Mouse (Mus musculus): ENCODE measurements around the gene Cyp27b1. TPM values are rescaled to one million over a fixed set of nuclear protein-coding genes. Genes with fewer than 3 reads are reported as not detected.
A peak's percentile ranks its signal among the peaks of the same experiment; 100 is the strongest.
"Not testable (repeated sequence)": the region's sequence is repeated elsewhere in the genome, so short reads cannot be mapped to it uniquely, and the experiment has no call there.

The Cyp27b1 gene
- polyA plus RNA-seq, 1 experiment from 2014 or later = 0.18 TPM

GRCm38 (mm10) chr10:127059174-127059967 is 11.3 kb downstream of the Cyp27b1 start:
- peaks cover 23% of the 10 kb centered on the region for H3K36me3 ChIP-seq (ENCODE audit: control insufficient read depth, insufficient read depth, low read length)
- peak overlapping the region; percentile 97 for H3K9ac ChIP-seq (ENCODE audit: low read depth, low read length)
- H3K27ac ChIP-seq (ENCODE audit: low read depth, low read length) = peak overlapping the region; percentile 94
- H3K4me2 ChIP-seq (ENCODE audit: low read length) = peak overlapping the region; percentile 86
- no peak for ATAC-seq
- peak overlapping the region; percentile 81 for H3K4me3 ChIP-seq (ENCODE audit: low read length)
- peaks cover 23% of the 10 kb centered on the region for H3K4me1 ChIP-seq (ENCODE audit: control insufficient read depth, insufficient read depth, low read depth, low read length)
- no peaks in the 10 kb centered on the region for H3K27me3 ChIP-seq (replicated peaks; ENCODE audit: control insufficient read depth, insufficient read depth, low read length)
- no peaks in the 10 kb centered on the region for H3K9me3 ChIP-seq (ENCODE audit: control insufficient read depth, low read length)
- WGBS = under 1% methylated on average over 67 of the region's 92 CpGs

GRCm38 (mm10) chr10:127059968-127060916 is 12.2 kb downstream of the Cyp27b1 start, which contains the start of gene March9:
Gene March9 (minus strand): TSS chr10:127060184.
- H3K4me3 ChIP-seq (ENCODE audit: low read length) = peak within 1 kb of the TSS; percentile 81
- peak within 1 kb of the TSS; percentile 94 for H3K27ac ChIP-seq (ENCODE audit: low read depth, low read length)
- H3K9ac ChIP-seq (ENCODE audit: low read depth, low read length) = peak within 1 kb of the TSS; percentile 97
- H3K4me1 ChIP-seq (ENCODE audit: control insufficient read depth, insufficient read depth, low read depth, low read length) = peaks cover 26% of the 10 kb centered on the region
- H3K4me2 ChIP-seq (ENCODE audit: low read length) = peak within 1 kb of the TSS; percentile 86
- H3K27me3 ChIP-seq (replicated peaks; ENCODE audit: control insufficient read depth, insufficient read depth, low read length) = no peaks in the 10 kb centered on the region
- ATAC-seq = peak; percentile 28
- WGBS = 2% methylated on average over 40 of the region's 72 CpGs
- no peaks in the 10 kb centered on the region for H3K9me3 ChIP-seq (ENCODE audit: control insufficient read depth, low read length)
- peaks cover 27% of the 10 kb centered on the region for H3K36me3 ChIP-seq (ENCODE audit: control insufficient read depth, insufficient read depth, low read length)

GRCm38 (mm10) chr10:127061085-127061484 is 13.0 kb downstream of the Cyp27b1 start:
- peaks cover 26% of the 10 kb centered on the region for H3K36me3 ChIP-seq (ENCODE audit: control insufficient read depth, insufficient read depth, low read length)
- peak overlapping the region; percentile 97 for H3K9ac ChIP-seq (ENCODE audit: low read depth, low read length)
- ATAC-seq = no peak
- peak overlapping the region; percentile 81 for H3K4me3 ChIP-seq (ENCODE audit: low read length)
- H3K27ac ChIP-seq (ENCODE audit: low read depth, low read length) = peak overlapping the region; percentile 94
- no peaks in the 10 kb centered on the region for H3K9me3 ChIP-seq (ENCODE audit: control insufficient read depth, low read length)
- 14% methylated on average over 5 of the region's 5 CpGs for WGBS
- H3K4me2 ChIP-seq (ENCODE audit: low read length) = peak overlapping the region; percentile 86
- H3K27me3 ChIP-seq (replicated peaks; ENCODE audit: control insufficient read depth, insufficient read depth, low read length) = no peaks in the 10 kb centered on the region
- H3K4me1 ChIP-seq (ENCODE audit: control insufficient read depth, insufficient read depth, low read depth, low read length) = peaks cover 26% of the 10 kb centered on the region

- Histone ChIP-seq H3K27ac (ENCODE audit: low read depth, low read length) (peak overlapping the region; percentile 94), H3K4me3 (ENCODE audit: low read length) (peak overlapping the region; percentile 81), H3K9me3 (ENCODE audit: control insufficient read depth, low read length) (no peaks in the 10 kb centered on the region), H3K9ac (ENCODE audit: low read depth, low read length) (peak overlapping the region; percentile 97), H3K36me3 (ENCODE audit: control insufficient read depth, insufficient read depth, low read length) (peaks cover 26% of the 10 kb centered on the region), H3K27me3 (replicated peaks; ENCODE audit: control insufficient read depth, insufficient read depth, low read length) (no peaks in the 10 kb centered on the region), H3K4me1 (ENCODE audit: control insufficient read depth, insufficient read depth, low read depth, low read length) (peaks cover 26% of the 10 kb centered on the region), H3K4me2 (ENCODE audit: low read length) (peak overlapping the region; percentile 86)
- ATAC-seq = no peak
- WGBS = 55% methylated on average over 2 of the region's 2 CpGs
These were observed 13.5 kb downstream of the Cyp27b1 start for GRCm38 (mm10) chr10:127061513-127061912.

GRCm38 (mm10) chr10:127062101-127062500 is 14.1 kb downstream of the Cyp27b1 start:
- 88% methylated on average over 4 of the region's 4 CpGs for WGBS
- H3K9ac ChIP-seq (ENCODE audit: low read depth, low read length); ATAC-seq; H3K27me3 ChIP-seq (replicated peaks; ENCODE audit: control insufficient read depth, insufficient read depth, low read length); H3K9me3 ChIP-seq (ENCODE audit: control insufficient read depth, low read length); H3K4me3 ChIP-seq (ENCODE audit: low read length); H3K27ac ChIP-seq (ENCODE audit: low read depth, low read length); H3K4me2 ChIP-seq (ENCODE audit: low read length): not testable (repeated sequence)
- H3K36me3 ChIP-seq (ENCODE audit: control insufficient read depth, insufficient read depth, low read length) = peaks cover 27% of the 10 kb centered on the region
- H3K4me1 ChIP-seq (ENCODE audit: control insufficient read depth, insufficient read depth, low read depth, low read length) = peaks cover 26% of the 10 kb centered on the region

GRCm38 (mm10) chr10:127062503-127062902 is 14.5 kb downstream of the Cyp27b1 start:
- 81% methylated on average over 5 of the region's 5 CpGs for WGBS
- no peak for ATAC-seq
- Histone ChIP-seq H3K4me1 (ENCODE audit: control insufficient read depth, insufficient read depth, low read depth, low read length) (peaks cover 26% of the 10 kb centered on the region), H3K4me3 (ENCODE audit: low read length) (no peak overlapping the region), H3K27ac (ENCODE audit: low read depth, low read length) (peak overlapping the region; percentile 72), H3K27me3 (replicated peaks; ENCODE audit: control insufficient read depth, insufficient read depth, low read length) (no peaks in the 10 kb centered on the region), H3K9me3 (ENCODE audit: control insufficient read depth, low read length) (no peaks in the 10 kb centered on the region), H3K9ac (ENCODE audit: low read depth, low read length) (no peak overlapping the region), H3K4me2 (ENCODE audit: low read length) (peak overlapping the region; percentile 77; the same call in 1 of the 2 replicates), H3K36me3 (ENCODE audit: control insufficient read depth, insufficient read depth, low read length) (peaks cover 27% of the 10 kb centered on the region)

- H3K4me2 ChIP-seq (ENCODE audit: low read length) = peak within 1 kb of the TSS; percentile 77
- ATAC-seq = peak; percentile 90
- peak within 1 kb of the TSS; percentile 86 for H3K27ac ChIP-seq (ENCODE audit: low read depth, low read length)
- peak within 1 kb of the TSS; percentile 65 for H3K4me3 ChIP-seq (ENCODE audit: low read length)
- H3K27me3 ChIP-seq (replicated peaks; ENCODE audit: control insufficient read depth, insufficient read depth, low read length) = no peaks in the 10 kb centered on the region
- peaks cover 22% of the 10 kb centered on the region for H3K4me1 ChIP-seq (ENCODE audit: control insufficient read depth, insufficient read depth, low read depth, low read length)
- WGBS = 0% methylated on average over 39 of the region's 46 CpGs
- peaks cover 36% of the 10 kb centered on the region for H3K36me3 ChIP-seq (ENCODE audit: control insufficient read depth, insufficient read depth, low read length)
- peak within 1 kb of the TSS; percentile 84 for H3K9ac ChIP-seq (ENCODE audit: low read depth, low read length)
- H3K9me3 ChIP-seq (ENCODE audit: control insufficient read depth, low read length) = no peaks in the 10 kb centered on the region
These were observed 15.3 kb downstream of the Cyp27b1 start, which contains the start of gene Cdk4 for GRCm38 (mm10) chr10:127063239-127063872. Gene Cdk4 (plus strand): TSS chr10:127063534.

- peak overlapping the region; percentile 65 for H3K4me3 ChIP-seq (ENCODE audit: low read length)
- ATAC-seq = no peak
- H3K27me3 ChIP-seq (replicated peaks; ENCODE audit: control insufficient read depth, insufficient read depth, low read length) = no peaks in the 10 kb centered on the region
- peak overlapping the region; percentile 77 for H3K4me2 ChIP-seq (ENCODE audit: low read length)
- peak overlapping the region; percentile 84 for H3K9ac ChIP-seq (ENCODE audit: low read depth, low read length)
- peak overlapping the region; percentile 86 for H3K27ac ChIP-seq (ENCODE audit: low read depth, low read length)
- peaks cover 25% of the 10 kb centered on the region for H3K4me1 ChIP-seq (ENCODE audit: control insufficient read depth, insufficient read depth, low read depth, low read length)
- no peaks in the 10 kb centered on the region for H3K9me3 ChIP-seq (ENCODE audit: control insufficient read depth, low read length)
- WGBS = 12% methylated on average over 37 of the region's 37 CpGs
- peaks cover 38% of the 10 kb centered on the region for H3K36me3 ChIP-seq (ENCODE audit: control insufficient read depth, insufficient read depth, low read length)
These were observed 16.1 kb downstream of the Cyp27b1 start for GRCm38 (mm10) chr10:127063913-127064870.
